Mouse (Mus musculus) heart, postnatal 36 days (tissue): ENCODE measurements around the gene Zfp973. TPM values are rescaled to one million over a fixed set of nuclear protein-coding genes. Genes with fewer than 3 reads are reported as not detected.
"Not testable (repeated sequence)": the region's sequence is repeated elsewhere in the genome, so short reads cannot be mapped to it uniquely, and the experiment has no call there.

Source experiments
- DNase-seq, 2 experiments: peaks; one replicate each; pipeline ENCODE4 v3.0.0; 2021 to 2022
- intact Hi-C: fragments of 180-260 bp; cut with DNase I; formaldehyde crosslinking; loops from one replicate; pipeline ENCODE4 v1.15.1; 2025
- total RNA-seq, 2 experiments: library from RNA; stranded (reverse); gene quantifications; 2 replicates each; pipeline ENCODE4 v1.2.3; 2021

Zfp973 gene
- total RNA-seq, result 10 to 100 TPM; 12.6 to 12.9 TPM

DNA sequence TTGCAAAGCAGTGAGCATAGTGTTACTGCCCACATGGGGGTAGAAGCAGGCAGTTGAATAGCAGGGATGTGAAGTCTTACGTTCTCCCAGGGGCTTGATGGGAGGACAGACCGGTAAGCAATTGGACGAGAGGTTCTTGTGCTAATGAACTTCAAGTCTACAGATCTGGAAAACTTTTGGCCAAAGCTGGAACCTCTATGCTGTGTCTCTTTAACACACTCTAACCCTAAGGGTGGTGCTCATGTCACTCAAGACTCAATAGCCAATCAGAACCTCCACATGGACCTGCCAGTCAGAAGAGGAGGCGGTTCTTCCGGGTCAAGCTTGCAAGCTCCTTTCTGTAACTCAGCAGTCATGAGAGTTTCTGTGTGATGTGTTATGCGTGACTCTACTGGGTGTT, at the start of gene Zfp973:
Gene Zfp973, plus strand, starts transcription at position 301 of the 400 bp plus-strand sequence.
- intact Hi-C loops, result not testable (repeated sequence)

GRCm38 (mm10) chr2:176636244-176636643, 34.1 kb upstream of the Zfp973 start, which contains the start of gene Gm14308:
Gm14308 (minus strand) TSS chr2:176636344.
- intact Hi-C loops, DNase-seq: not testable (repeated sequence)

More for the DNA sequence above, at the start of gene Zfp973:
- not testable (repeated sequence) for DNase-seq

- peak in 1 of 2 experiments; percentile 34 for DNase-seq
- intact Hi-C loops, result not testable (repeated sequence)
Observed at GRCm38 (mm10) chr2:176708051-176708450, 37.7 kb downstream of the Zfp973 start, which contains the start of gene Gm14305. Gm14305 (plus strand) TSS chr2:176708328.

Other genes with a start within 250 kb of the Zfp973 start
- 10 to 100 TPM; 23.4 to 26.0 TPM for gene Gm14435, start 246.9 kb upstream of the Zfp973 start, total RNA-seq
- under 1 TPM in 1 of 2 experiments, not detected in 1; 0.57 TPM for gene Gm14434, start 183.7 kb upstream of the Zfp973 start, total RNA-seq
- not detected for gene Zfp967, start 149.5 kb upstream of the Zfp973 start, total RNA-seq
- 1 to 10 TPM in 1 of 2 experiments, under 1 TPM in 1; 0.42 to 2.0 TPM for gene Gm14308, start 34.2 kb upstream of the Zfp973 start, total RNA-seq
- 1 to 10 TPM; 7.6 to 8.4 TPM for gene Gm14305, start 37.8 kb downstream of the Zfp973 start, total RNA-seq
- 1 to 10 TPM; 5.0 to 7.3 TPM for gene Gm14295, start 128.1 kb downstream of the Zfp973 start, total RNA-seq
- not detected for gene Gm14408, start 160.6 kb downstream of the Zfp973 start, total RNA-seq